Mouse (Mus musculus) thymus, postnatal 36 days (tissue): ENCODE measurements around the gene Tnfsf14.
A peak's percentile ranks its signal among the peaks of the same experiment; 100 is the strongest.

Experiments
- DNase-seq, 2 experiments: peaks; one replicate each; pipeline ENCODE4 v3.0.0; 2022; ENCODE audit warnings: mixed read lengths in 2 of 2

Tnfsf14 gene

DNA sequence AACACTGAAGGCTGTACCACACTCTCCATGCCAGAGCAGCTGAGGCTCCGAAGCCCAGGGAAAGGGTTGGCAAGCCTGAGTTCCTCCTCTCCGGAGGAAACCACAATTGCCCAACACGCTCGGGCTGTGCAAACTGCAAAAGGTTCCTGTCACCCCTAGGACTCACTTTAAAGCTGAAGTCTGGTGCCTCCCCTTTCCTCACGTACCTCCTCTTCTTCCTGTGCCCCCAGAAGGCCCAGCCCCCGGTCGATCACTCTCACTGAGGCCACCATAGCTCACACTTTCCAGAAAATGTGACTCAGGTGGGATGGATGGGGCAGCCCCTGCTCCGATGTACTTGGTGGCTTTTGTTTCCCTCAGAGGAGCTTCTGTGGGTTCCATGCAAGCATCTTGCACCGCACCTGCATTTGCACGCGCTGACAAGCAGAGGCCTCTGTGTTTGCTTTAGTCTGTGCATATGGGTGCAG, at the start of gene Tnfsf14:
Gene Tnfsf14 (minus strand): TSS at position 137 of the 467 bp plus-strand sequence.
- peak; percentile 74 to 84 for DNase-seq

DNA sequence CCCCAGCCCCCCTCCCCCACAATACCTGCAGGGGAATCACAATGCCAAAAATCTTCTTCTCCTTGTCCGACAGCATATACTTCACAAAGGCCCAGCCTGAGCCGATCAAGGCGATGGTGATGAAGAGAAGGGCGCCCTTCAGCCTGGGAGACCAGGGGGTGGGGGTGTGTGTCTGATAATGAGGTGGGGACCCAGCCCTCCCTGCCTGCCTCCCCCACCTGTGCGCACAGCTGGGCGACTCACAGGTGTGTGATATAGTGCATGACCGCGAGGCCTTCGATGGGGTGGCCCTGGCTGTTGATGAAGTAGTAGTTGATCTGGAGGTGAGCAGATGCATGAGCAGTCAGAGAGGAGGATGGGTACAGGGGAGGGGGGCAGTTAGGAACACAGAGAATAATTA, 43.2 kb upstream of the Tnfsf14 start:
- no peak for DNase-seq

DNA sequence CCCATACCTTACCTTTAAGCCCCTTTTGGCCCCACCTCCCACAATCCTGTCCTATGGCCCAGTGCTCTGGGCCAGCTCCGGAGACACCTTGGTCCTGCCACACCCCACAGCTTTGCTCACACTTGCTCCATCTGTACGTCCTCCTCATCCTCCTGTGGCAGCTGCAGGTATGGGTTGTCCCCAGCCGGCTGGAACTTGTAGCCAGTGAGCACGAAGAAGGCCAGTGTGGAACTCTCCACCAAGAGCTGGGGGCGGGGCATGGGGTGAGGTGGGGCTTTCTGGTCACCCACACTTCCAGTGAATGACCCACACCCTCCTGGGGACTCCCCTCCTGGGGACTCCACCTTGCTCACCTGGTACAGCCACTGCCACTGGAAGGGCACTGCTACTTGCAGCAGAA, 41.8 kb upstream of the Tnfsf14 start:
- no peak for DNase-seq

DNA sequence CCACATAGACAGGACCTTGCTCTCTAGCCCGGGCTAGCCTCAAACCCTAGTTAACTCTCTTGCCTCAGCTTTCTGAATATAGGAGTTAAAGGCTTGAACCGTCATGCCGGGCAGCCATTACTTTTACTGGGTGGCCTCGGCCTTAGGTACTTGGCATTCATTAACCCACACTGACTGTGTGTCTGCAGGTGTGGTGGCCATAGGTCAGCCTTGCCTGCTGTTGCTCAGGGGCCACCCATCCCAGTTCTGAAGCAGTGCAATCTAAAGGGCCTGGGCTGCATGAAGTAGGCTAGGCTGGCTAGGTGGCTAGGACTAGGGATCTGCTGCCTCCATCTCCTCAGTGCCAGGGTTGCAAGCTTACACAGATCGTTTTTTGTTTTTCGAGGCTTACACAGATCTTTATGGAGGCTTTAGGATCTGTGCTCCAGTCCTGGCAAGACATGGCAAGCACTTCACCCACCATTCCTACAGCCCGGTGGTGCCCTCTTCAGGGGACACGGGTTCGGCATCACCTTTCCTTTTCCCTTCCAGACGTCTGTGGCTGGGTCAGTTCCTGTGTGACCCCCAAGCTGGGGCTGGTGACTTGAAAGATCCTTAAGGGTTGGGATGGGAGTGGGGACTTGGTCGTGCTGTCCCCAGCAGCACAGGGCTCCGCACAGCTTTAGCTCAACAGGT, 40.4 kb upstream of the Tnfsf14 start:
- no peak for DNase-seq

DNA sequence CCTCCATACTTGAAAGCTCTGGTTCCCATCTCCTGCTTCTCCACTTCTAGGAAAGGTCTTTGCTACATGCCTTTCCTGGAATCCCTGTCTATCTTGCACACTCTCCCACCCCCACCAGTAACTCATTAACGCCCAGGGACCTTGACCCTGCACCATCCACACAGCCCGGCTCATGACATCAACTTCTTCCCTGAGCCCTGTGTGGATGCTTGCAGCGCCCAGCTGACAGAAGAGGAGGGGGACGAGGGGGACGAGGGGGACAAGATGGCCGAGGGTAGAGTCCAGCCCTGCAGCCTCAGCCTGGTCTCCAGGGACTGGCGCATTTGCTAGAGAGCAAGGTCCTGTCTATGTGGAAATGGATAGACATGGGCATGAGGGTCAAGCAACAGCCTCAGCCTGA, 39.1 kb upstream of the Tnfsf14 start:
- no peak for DNase-seq

DNA sequence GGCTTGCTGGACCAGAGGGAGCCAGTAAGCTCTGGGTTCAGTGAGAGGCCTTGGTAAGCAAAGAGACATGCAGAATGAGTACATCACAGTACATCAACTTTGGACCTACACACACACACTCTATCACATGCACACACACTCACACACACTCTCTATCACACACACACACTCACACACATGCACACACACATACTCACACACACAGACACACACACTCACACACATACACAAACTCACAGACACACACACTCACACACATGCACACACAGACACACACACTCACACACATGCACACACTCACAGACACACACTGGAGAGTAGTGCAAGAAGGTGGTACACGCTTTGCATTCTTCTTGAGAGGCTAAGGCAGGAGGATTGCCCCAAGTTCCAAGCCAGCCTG, 38.2 kb upstream of the Tnfsf14 start:
- DNase-seq = no peak

DNA sequence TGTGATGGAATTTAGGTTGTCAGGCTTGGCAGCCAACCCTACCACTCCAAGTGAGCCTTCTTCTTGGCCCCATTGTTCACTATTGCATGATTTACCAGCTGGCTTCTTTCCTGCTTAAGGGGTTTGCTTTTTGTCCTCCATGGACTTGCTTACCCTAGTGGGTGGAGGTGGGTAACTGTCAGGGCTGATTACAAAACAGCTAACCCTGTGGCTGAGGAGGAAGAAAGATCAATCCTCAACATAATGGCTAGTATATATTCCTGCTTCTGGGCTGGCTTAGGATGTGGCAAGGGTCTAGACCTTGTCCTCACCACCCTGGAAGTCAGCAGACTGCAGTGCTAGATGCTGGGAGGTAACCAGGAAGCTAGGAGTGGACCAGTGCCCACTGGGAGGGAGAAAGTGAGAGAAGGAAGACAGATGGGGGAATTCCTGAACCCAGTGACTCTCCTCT, 37.4 kb upstream of the Tnfsf14 start:
- no peak for DNase-seq

DNA sequence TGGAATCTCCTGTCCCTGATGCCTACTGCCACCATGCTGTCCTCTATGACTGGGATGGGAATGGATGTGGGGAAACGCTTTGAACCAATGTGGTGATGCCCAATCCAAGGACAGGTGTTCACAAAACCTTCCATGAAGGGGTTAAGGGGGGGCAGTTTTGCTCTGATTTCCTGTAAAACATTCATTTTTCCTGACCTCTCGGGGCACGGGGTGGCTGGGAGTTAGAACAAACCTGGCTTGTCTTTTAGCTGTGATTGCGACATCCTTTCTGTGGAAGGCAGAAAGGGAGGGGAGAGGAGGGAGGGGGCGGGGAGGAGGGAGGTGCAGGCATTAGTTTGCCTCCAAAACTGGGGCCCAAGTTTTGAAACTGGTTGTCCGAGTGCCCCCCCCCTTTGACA, 36.8 kb upstream of the Tnfsf14 start:
- DNase-seq = no peak

DNA sequence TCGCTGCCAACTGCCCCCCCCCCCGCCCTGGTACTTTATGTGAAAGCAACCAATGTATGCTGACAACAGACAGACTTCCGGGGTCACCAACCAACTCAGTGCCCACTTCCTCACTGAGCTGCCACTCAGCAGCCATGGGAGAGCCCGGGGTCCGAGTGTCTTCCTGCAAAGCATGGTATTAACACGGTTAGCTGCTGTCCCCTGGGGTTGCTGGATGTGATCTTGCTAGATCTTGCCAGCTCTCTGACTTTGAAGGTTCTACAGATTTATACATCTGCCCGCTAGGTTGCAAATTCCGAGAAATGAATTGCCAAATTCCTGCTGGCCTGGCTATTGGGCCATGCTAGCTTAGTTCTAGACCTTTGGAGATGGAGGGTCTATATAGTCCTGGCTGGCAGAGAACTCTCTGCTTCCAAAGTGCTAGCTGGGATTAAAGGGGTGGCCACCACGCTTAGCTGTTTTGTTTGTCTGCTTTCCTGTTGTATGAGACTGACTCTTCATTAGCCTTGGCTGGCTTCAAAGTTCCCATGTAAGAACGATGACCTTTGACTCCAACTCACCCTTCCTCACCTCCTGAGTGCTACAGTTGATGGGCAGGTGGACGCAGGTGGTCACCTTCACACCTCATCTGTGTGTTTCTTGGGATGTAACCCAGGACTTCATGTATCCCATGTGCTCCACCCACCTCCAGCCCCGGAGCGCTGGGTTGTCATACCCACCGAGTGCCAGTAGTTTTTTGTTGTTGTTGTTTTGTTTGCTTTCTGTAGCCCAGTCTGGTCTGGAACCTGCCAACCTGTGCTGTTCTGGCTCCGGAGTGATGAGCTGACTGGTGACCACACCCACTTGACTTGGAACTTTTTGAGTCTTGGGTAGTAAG, 36.1 kb upstream of the Tnfsf14 start:
- DNase-seq = no peak

DNA sequence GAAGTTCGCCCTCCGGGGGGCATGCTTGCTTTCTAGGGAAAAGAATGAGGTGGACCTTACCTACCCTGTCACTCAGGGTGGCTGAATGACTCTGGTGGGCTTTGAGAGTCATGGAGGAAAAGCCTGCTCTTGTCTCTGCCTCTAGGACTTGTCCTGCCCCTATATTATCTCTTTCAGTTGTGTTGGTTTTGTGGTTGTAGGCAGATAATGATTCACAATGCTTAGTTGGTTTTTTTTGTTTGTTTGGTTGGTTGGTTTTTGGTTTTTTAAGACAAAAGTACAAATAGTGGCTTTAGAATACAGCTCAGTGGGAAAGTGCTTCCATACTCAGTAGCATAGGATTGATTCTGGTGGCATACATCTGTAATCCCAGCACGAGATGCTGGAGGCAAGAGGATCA, 34.9 kb upstream of the Tnfsf14 start:
- no peak for DNase-seq

DNA sequence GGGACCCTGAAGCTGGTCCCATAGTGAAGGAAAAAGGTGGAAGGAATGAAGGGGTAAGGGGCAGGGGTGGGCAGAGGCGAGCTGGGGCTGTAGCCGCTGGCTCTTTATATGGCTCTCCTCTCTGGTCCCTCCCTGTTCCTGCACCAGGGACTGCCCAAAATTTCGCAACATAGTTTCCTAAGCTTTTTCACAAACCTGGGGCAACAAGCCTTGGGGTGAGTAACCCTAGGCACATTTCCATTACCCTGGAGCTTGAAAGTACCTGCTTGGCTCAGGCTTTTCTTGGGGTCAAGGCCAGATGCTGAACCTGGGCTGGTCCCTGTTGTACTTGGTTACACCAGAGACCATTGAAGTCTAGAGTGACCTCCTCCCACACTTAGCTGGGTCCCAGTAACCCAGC, 34.0 kb upstream of the Tnfsf14 start, which contains the start of gene C3:
Gene C3 (minus strand): TSS at position 123 of the 400 bp plus-strand sequence.
- DNase-seq = no peak

DNA sequence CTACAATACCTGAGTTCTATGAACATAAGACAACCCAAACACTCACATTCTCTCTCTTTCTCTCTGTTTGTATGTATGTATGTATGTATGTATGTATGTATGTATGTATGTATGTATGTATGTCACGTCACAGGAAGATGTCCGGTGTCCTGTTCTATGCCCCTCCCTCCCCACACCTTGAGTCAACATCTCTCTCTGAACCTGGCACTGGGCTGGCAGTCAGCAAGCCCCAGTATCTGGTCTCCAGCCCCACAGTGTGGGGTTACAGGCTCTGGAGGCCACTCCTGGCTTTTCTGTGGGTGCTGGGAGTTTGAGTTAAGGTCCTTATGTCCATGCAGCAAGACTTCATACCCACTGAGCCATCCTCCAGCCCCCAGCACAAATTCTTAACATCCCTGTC, 33.5 kb upstream of the Tnfsf14 start:
- no peak for DNase-seq

DNA sequence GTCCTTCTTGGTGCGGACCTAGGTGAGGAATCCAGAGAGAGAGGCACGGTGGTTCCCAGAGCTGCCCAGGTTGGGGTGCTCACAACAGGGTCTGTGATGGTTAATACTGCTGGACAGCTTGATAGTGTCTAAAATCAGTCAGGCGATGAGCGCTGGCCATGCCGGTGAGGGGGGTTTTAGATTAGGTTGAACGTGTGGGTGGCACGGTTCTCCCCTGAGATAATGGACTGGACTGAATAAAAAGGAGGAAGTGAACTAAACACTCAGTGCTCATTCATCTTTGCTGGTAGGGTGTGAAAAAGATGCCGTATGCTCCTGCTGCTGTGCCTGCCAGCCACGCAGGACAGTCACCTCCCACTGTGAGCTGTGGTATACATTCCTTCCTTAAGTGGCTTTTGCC, 29.3 kb upstream of the Tnfsf14 start:
- DNase-seq = no peak

DNA sequence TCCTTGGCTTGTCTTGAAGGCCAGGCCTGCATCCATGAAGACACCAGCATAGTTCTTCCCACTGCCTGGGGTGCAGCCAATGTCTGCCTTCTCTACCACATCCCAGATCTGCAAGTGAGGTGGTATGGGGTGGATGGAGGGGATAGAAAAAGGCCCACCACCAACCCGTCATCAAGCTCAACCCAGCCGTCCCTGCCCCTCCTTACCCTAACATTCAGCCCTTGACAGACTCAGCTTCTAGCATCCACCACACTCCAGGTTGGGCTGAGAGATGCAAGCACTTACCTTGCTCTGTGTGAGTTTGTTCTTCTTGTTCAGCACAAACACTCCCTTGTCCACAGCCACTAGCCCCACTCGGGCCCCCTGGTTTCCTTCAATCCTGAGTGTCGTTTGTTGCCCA, 27.9 kb upstream of the Tnfsf14 start:
- DNase-seq = peak in 1 of 2 experiments; percentile 1

DNA sequence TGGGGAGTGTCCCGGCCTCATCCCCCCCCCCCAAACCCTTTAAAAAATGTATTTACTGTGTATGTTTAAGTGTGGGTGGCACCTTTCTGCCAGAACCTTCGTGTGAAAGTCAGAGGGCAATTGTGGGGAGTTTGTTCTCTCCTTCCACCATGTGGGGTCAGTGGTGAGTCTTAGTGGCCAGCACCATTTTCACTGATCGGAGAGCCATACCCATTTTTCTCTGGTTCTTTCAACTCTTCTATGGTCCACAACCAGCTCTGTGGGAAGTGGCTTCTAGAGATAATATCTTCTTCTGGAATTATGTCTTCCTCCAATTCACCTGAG, 25.9 kb upstream of the Tnfsf14 start:
- peak in 1 of 2 experiments; percentile 24 for DNase-seq

DNA sequence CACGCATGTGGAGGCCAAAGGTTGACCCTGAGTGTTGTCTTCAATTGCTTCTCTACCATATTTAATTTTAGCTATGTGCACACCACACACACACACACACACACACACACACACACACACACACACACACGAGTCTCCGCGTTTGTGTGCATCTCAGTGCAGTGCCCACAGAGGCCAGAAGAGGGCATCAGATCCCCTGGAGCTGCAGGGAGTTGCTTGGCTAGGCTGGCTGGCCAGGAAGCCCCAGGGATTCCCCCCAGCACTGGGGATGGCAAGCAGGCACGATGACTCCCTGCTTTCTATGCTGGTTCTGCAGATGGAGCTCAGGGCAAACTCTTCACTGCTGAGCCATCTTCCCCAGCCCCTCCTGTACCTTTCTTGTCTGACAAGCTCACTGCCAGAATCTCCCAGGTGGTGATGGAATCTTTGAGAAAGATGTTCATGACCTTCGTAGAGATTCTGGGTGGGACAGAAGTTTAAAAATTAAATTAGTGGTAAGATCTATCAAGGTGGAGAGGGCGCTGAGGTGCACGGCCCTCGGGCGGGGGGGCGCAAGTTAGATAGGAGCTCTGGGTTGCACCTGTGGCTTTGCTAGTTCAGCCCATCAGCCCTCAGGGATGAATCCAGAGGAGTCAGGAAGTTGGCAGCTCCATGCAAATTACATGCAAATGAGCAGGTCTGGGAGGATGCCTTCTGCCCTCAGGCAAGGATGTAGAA, 25.3 kb upstream of the Tnfsf14 start:
- DNase-seq = peak; percentile 78 to 80

DNA sequence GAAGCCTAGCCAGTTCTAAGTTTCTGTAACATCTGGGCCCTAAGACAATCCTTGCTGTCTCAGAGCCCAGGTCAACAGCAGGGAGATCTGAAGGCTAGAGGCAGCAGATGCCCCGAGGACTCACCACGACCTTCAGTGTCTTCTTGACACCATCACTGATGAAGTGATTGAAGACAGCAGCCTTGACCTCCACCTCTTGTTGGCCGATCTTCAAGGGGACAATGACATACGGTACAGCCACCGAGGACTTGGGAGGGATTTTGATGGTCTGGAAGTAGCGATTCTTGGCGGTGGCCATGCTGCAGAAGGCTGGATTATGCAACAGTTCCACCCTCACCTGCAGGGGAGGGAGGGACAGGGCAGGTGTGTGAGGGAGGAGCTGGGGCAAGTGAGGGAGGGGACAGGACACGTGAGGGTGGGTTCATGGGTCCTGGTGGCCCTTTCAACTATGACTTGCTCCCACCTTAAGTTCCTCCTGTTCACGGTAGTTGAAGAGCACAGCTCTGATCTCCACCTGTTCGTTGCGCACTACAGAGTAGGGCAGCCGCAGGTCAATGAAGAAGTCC, 24.4 kb upstream of the Tnfsf14 start:
- peak in 1 of 2 experiments; percentile 11 for DNase-seq

DNA sequence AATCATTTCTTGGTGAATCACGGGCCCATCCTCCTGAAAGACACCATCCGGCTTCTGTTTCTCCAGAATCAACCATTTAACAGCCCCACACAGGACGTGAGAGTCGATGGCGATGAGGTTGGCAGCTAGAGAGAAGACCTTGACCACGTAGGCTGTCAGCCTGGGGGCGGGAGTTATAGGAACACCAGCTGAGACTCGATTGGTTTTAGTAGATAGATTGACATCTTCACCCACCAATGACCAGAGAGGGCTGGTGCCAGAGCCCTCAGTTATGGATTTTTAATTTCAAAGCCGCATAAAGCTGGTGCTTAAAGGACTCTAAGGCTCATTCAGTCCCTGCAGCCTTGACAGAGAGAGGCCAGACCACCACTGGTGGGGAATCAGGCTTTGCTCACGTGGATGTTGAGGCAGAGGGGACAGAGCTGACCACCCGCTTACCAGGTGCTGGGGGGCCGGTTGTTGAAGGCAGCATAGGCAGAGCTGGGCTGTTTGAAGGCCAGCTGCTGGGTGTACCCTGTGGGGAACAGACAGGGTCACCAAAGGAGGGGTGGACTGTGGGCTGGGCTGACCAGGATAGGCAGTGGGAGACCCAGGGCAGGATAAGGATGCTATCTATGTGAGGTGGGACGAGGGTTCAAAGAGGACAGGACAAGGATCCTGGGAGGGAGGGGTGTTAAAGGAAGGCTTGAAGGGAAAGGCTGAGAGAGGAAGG, 20.9 kb upstream of the Tnfsf14 start:
- no peak for DNase-seq

DNA sequence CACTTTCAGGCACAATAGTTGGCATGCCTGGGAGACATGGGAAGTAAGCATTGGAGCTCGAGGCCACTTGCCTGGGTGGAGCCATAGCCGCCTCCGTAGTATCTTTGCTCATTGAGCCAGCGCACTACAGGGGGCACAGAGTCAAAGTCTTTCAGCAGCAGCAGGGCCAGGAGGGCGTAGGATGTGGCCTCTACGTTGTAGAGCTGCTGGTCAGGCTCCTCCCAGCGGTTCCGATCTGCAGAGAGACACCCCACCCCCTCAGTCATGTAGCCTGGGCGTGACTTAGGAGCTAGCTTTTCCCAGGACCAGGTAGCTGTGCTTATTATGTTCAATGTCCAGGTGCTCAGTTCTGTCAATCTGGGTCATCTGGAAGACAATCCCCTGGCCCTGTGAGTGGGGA, 17.5 kb upstream of the Tnfsf14 start:
- no peak for DNase-seq

DNA sequence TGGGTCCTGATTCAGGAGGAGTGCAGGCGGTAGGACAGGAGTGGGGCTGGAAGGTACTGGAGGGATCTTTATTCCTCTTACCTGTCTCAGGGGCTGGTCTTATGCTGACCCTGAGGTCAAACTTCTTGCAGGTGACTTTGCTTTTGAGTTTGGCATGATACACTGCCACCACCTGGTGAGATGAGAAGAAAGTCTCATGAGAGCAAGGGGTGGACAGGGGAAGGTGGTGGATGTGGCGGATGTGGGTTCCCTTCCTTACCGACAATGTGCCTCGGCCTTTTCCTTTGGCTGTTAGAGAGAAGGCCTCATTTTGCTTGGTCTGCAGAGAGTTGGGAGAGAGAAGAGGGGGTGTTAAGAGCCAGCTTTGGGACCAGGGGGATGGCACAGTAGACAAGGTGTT, 15.4 kb upstream of the Tnfsf14 start:
- DNase-seq = peak; percentile 60 to 66

DNA sequence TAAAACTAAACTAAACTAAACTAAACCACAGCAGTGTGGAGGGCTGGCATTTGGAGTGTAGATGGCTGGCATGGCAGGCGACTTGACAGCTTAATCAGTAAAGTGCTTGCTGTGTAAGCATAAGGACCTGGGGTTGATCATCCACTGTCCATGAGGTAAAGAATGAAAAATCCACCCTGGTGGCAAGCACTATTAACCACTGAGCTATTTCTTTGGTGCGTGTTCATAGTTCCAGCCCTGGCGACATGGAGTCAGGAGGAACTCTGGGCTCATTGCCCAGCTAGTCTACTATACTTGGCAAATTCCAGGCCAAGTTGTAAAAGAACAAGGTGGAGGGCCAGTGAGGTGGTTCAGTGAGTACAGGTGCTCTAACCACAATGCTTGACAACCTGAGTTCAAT, 14.0 kb upstream of the Tnfsf14 start:
- no peak for DNase-seq
